Mouse (Mus musculus) liver, embryonic 11.5 days (tissue): ENCODE results near the gene Aqp11. TPM values are rescaled to one million over a fixed set of nuclear protein-coding genes. Genes with fewer than 3 reads are reported as not detected.

Experiments used
- ATAC-seq: fragments of 200-750 bp; cut with Nextera tagmentation; replicated peaks from 2 replicates; pipeline ENCODE4 v1.8.0; 2017; ENCODE audit warnings: moderate number of reproducible peaks, mild to moderate bottlenecking, moderate TSS enrichment, moderate library complexity; ENCODE audit not compliant: low FRiP score
- DNase-seq: peaks from one replicate; pipeline ENCODE4 v3.0.0-alpha.2; 2017; ENCODE audit warnings: low spot score
- H3K27ac ChIP-seq: fragments of 300-500 bp; sonication (generic); 2 replicates; pipeline ENCODE4 v1.5.1; 2014; ENCODE audit warnings: mild to moderate bottlenecking, low read depth, low read length, control low read depth
- H3K27me3 ChIP-seq: fragments of 300-500 bp; sonication (generic); replicated peaks from 2 replicates; pipeline ENCODE4 v1.6.1; 2014; ENCODE audit warnings: low read length, mixed read lengths; ENCODE audit not compliant: control insufficient read depth, insufficient read depth
- H3K36me3 ChIP-seq: fragments of 300-500 bp; sonication (generic); 2 replicates; pipeline ENCODE4 v1.6.1; 2014; ENCODE audit warnings: mild to moderate bottlenecking, low read length, moderate library complexity, mixed read lengths; ENCODE audit not compliant: control insufficient read depth, insufficient read depth
- H3K4me1 ChIP-seq: fragments of 300-500 bp; sonication (generic); replicated peaks from 2 replicates; pipeline ENCODE4 v1.6.1; 2014; ENCODE audit warnings: low read length, mixed read lengths; ENCODE audit not compliant: control insufficient read depth, insufficient read depth
- H3K4me2 ChIP-seq: fragments of 300-500 bp; sonication (generic); 2 replicates; pipeline ENCODE4 v1.6.1; 2014; ENCODE audit warnings: mild to moderate bottlenecking, control low read depth, moderate library complexity
- H3K4me3 ChIP-seq: fragments of 300-500 bp; sonication (generic); 2 replicates; pipeline ENCODE4 v1.5.1; 2014; ENCODE audit warnings: low read depth, low read length, control low read depth
- H3K9ac ChIP-seq: fragments of 300-500 bp; sonication (generic); 2 replicates; pipeline ENCODE4 v1.6.1; 2014; ENCODE audit warnings: low read depth, low read length, control low read depth
- H3K9me3 ChIP-seq: fragments of 300-500 bp; sonication (generic); 2 replicates; pipeline ENCODE4 v1.6.1; 2016; ENCODE audit warnings: low read length, inconsistent platforms, mixed read lengths; ENCODE audit not compliant: control insufficient read depth
- WGBS: fragments of 180-500 bp; shearing (Covaris S2); extraction: QIAGEN DNeasy Blood & Tissue Kit; methylation state at CpG from one replicate; pipeline ENCODE4 v1.1.7; 2014; 5-methylcytosine and 5-hydroxymethylcytosine counted together
- polyA plus RNA-seq: library from polyadenylated mRNA; unstranded; fragments of >200 nt; fragmentation: Nextera tagmentation; extraction: Ambion mirVana; gene quantifications from 2 replicates; pipeline ENCODE4 v1.2.1, GENCODE M21; 2014

Gene Aqp11
- polyA plus RNA-seq, 1 experiment from 2014 or later: 18.9 TPM

DNA sequence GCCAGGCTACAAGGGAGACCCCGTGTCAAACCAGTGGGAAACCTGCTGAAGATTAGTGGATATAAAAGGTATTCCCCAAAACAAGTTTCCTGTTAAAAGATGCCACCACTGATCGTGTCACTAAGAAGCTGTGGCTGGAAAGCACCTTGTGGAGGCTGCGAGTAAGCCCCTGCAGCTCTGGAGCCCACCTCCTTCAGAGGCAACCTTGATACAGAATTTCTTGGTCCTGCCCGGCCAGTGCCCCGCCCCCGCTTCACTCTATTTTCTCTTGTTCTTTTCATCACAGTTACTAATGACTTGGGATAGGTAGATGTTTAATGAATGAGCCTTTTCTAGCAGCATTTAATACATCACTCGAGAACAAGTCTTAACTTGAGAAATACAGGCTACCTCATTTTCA lies 12.0 kb downstream of the Aqp11 start:
- WGBS: 82% methylated on average over 7 of the region's 7 CpGs
- 0 out of 2 replicates have a peak, but pooled peaks cover 5% of the 10 kb centered on the region for H3K36me3 ChIP-seq

GRCm38 (mm10) chr7:97725401-97725800 lies 12.7 kb downstream of the Aqp11 start:
- ATAC-seq (no peak), DNase-seq (no peak)
- H3K9ac ChIP-seq: no peak overlapping the region
- H3K4me2 ChIP-seq: no peak overlapping the region
- H3K27ac ChIP-seq: no peak overlapping the region
- 93% methylated on average over 6 of the region's 6 CpGs for WGBS
- 0 out of 2 replicates have a peak, but pooled peaks cover 5% of the 10 kb centered on the region for H3K36me3 ChIP-seq
- H3K9me3 ChIP-seq: no peaks in the 10 kb centered on the region
- H3K4me3 ChIP-seq: no peak overlapping the region
- no peaks in the 10 kb centered on the region for H3K4me1 ChIP-seq
- H3K27me3 ChIP-seq: no peaks in the 10 kb centered on the region

More for the DNA sequence above, 12.0 kb downstream of the Aqp11 start:
- H3K4me3 ChIP-seq: no peak overlapping the region
- H3K9me3 ChIP-seq: no peaks in the 10 kb centered on the region
- DNase-seq (no peak), ATAC-seq (no peak)
- no peak overlapping the region for H3K9ac ChIP-seq
- H3K27ac ChIP-seq: no peak overlapping the region
- no peaks in the 10 kb centered on the region for H3K4me1 ChIP-seq
- no peaks in the 10 kb centered on the region for H3K27me3 ChIP-seq
- no peak overlapping the region for H3K4me2 ChIP-seq

- no peak for DNase-seq
- Histone ChIP-seq H3K4me2 (no peak overlapping the region), H3K4me3 (no peak overlapping the region), H3K9ac (no peak overlapping the region), H3K27me3 (no peaks in the 10 kb centered on the region), H3K27ac (no peak overlapping the region), H3K4me1 (no peaks in the 10 kb centered on the region), H3K36me3 (peaks cover 11% of the 10 kb centered on the region; the same call in 1 of the 2 replicates), H3K9me3 (no peaks in the 10 kb centered on the region)
- 80% methylated on average over 11 of the region's 11 CpGs for WGBS
- no peak for ATAC-seq
Measured at GRCm38 (mm10) chr7:97723646-97724538, 14.2 kb downstream of the Aqp11 start.

- DNase-seq: no peak
- Histone ChIP-seq H3K27me3 (no peaks in the 10 kb centered on the region), H3K27ac (no peak overlapping the region), H3K4me1 (no peaks in the 10 kb centered on the region), H3K9me3 (no peaks in the 10 kb centered on the region), H3K36me3 (peaks cover 14% of the 10 kb centered on the region; the same call in 1 of the 2 replicates), H3K4me3 (no peak overlapping the region), H3K4me2 (no peak overlapping the region), H3K9ac (no peak overlapping the region)
- no peak for ATAC-seq
- WGBS: 89% methylated on average over 7 of the region's 7 CpGs
Measured at GRCm38 (mm10) chr7:97722278-97722918, 15.7 kb downstream of the Aqp11 start.

GRCm38 (mm10) chr7:97720109-97720508 lies 18.0 kb downstream of the Aqp11 start:
- 81% methylated on average over 5 of the region's 5 CpGs for WGBS
- H3K4me1 ChIP-seq: no peaks in the 10 kb centered on the region
- DNase-seq (no peak), ATAC-seq (no peak)
- H3K9ac ChIP-seq: no peak overlapping the region
- no peak overlapping the region for H3K27ac ChIP-seq
- H3K27me3 ChIP-seq: no peaks in the 10 kb centered on the region
- no peak overlapping the region for H3K4me2 ChIP-seq
- no peak overlapping the region for H3K4me3 ChIP-seq
- H3K36me3 ChIP-seq: peaks cover 25% of the 10 kb centered on the region
- H3K9me3 ChIP-seq: no peaks in the 10 kb centered on the region

GRCm38 (mm10) chr7:97719078-97719477 lies 19.0 kb downstream of the Aqp11 start:
- Histone ChIP-seq H3K4me1 (no peaks in the 10 kb centered on the region), H3K9me3 (no peaks in the 10 kb centered on the region), H3K4me2 (no peak overlapping the region), H3K27me3 (no peaks in the 10 kb centered on the region), H3K9ac (no peak overlapping the region), H3K4me3 (no peak overlapping the region), H3K36me3 (peaks cover 35% of the 10 kb centered on the region), H3K27ac (no peak overlapping the region)
- DNase-seq (no peak), ATAC-seq (no peak)
- WGBS: 90% methylated on average over 5 of the region's 5 CpGs

DNA sequence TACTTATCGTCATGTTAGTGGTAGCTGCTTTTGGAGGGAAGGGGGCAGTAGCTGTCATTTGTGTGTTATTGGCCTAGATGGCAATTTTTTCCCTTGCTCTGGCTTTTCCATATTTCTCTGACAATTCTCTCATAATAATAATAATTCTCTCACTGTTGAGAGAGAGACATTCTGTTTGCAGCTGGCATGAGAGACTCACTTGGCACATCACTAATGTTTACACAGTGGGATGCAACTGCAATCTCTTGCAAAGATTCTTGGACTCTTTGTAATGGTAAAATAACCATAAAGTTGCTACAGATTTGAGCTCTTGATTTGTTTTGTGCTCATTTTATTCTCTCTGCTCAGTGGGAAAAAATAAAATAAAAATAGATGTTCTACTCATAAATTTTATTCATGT lies 20.8 kb downstream of the Aqp11 start:
- peaks cover 44% of the 10 kb centered on the region for H3K36me3 ChIP-seq
- no peak for DNase-seq
- WGBS: 97% methylated on average over 1 of the region's 1 CpGs

DNA sequence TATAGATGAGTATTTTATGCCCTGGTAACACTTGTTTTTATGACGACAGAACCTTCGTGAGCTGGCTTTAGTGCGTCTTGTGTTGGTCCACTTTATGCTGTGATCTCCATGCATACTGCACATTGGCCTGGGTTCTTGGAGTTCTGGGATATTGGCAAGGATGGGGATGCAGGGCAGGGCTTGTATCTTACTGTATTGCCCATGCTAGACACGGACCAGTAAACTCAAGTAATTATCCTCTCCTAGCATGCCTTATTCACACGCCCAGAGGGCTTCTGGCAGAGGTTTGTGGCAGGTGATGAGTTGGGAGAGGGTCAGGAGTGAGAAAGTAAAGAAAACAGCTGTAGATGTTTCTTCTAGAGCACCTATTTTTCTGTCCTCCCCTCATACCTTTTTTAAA lies 23.4 kb downstream of the Aqp11 start:
- no peaks in the 10 kb centered on the region for H3K27me3 ChIP-seq
- H3K36me3 ChIP-seq: peaks cover 50% of the 10 kb centered on the region
- no peak for DNase-seq
- no peak overlapping the region for H3K9ac ChIP-seq
- H3K9me3 ChIP-seq: no peaks in the 10 kb centered on the region
- H3K4me2 ChIP-seq: no peak overlapping the region
- no peak overlapping the region for H3K27ac ChIP-seq
- no peak for ATAC-seq
- WGBS: 97% methylated on average over 5 of the region's 5 CpGs
- H3K4me1 ChIP-seq: no peaks in the 10 kb centered on the region
- H3K4me3 ChIP-seq: no peak overlapping the region

More for the DNA sequence above, 20.8 kb downstream of the Aqp11 start:
- Histone ChIP-seq H3K4me3 (no peak overlapping the region), H3K27ac (no peak overlapping the region), H3K4me1 (no peaks in the 10 kb centered on the region), H3K9me3 (no peaks in the 10 kb centered on the region), H3K9ac (no peak overlapping the region), H3K4me2 (no peak overlapping the region), H3K27me3 (no peaks in the 10 kb centered on the region)
- ATAC-seq: no peak
